Mouse (Mus musculus) kidney, postnatal 0 days (tissue): ENCODE data around the gene Pnrc2. TPM values are rescaled to one million over a fixed set of nuclear protein-coding genes. Genes with fewer than 3 reads are reported as not detected.
A peak's percentile ranks its signal among the peaks of the same experiment; 100 is the strongest.

Source experiments
- ATAC-seq: fragments of 200-750 bp; cut with Nextera tagmentation; replicated peaks from 2 replicates; pipeline ENCODE4 v1.8.0; 2017; ENCODE audit warnings: low read depth, moderate number of reproducible peaks, moderate TSS enrichment, moderate library complexity; ENCODE audit not compliant: low FRiP score
- DNase-seq: peaks from one replicate; pipeline ENCODE4 v3.0.0-alpha.2; 2016; ENCODE audit warnings: low spot score
- H3K27ac ChIP-seq: fragments of 300-500 bp; sonication (generic); 2 replicates; pipeline ENCODE4 v1.5.1; 2014; ENCODE audit warnings: mild to moderate bottlenecking
- H3K27me3 ChIP-seq: fragments of 300-500 bp; sonication (generic); 2 replicates; pipeline ENCODE4 v1.6.1; 2014; ENCODE audit warnings: low read length, mixed read lengths; ENCODE audit not compliant: insufficient read depth
- H3K36me3 ChIP-seq: fragments of 300-500 bp; sonication (generic); 2 replicates; pipeline ENCODE4 v1.6.1; 2014; ENCODE audit warnings: low read length, mixed read lengths; ENCODE audit not compliant: insufficient read depth
- H3K4me1 ChIP-seq: fragments of 300-500 bp; sonication (generic); replicated peaks from 2 replicates; pipeline ENCODE4 v1.6.1; 2014; ENCODE audit warnings: antibody characterized with exemption, low read length, mixed read lengths; ENCODE audit not compliant: insufficient read depth
- H3K4me2 ChIP-seq: fragments of 300-500 bp; sonication (generic); 2 replicates; pipeline ENCODE4 v1.6.1; 2014; ENCODE audit warnings: mild to moderate bottlenecking, low read length, moderate library complexity, mixed read lengths
- H3K4me3 ChIP-seq: fragments of 300-500 bp; sonication (generic); replicated peaks from 2 replicates; pipeline ENCODE4 v1.5.1; 2014; ENCODE audit warnings: low read depth, low read length
- H3K9ac ChIP-seq: fragments of 300-500 bp; sonication (generic); 2 replicates; pipeline ENCODE4 v1.6.1; 2014; ENCODE audit warnings: low read depth, low read length
- H3K9me3 ChIP-seq: fragments of 300-500 bp; sonication (generic); replicated peaks from 2 replicates; pipeline ENCODE4 v1.6.1; 2016; ENCODE audit warnings: low read length, inconsistent platforms, mixed read lengths
- CTCF ChIP-seq: IDR thresholded peaks from 2 replicates; pipeline ENCODE4 v1.5.1; 2016; ENCODE audit warnings: antibody characterized with exemption, low read depth, mild to moderate bottlenecking, moderate library complexity
- WGBS: fragments of 180-500 bp; shearing (Covaris S2); extraction: QIAGEN DNeasy Blood & Tissue Kit; methylation state at CpG from one replicate; pipeline ENCODE4 v1.1.7; 2014; 5-methylcytosine and 5-hydroxymethylcytosine counted together
- polyA plus RNA-seq: library from polyadenylated mRNA; unstranded; fragments of >200 nt; fragmentation: Nextera tagmentation; extraction: Ambion mirVana; gene quantifications from 2 replicates; pipeline ENCODE4 v1.2.1, GENCODE M21; 2015

Gene Pnrc2
- polyA plus RNA-seq, 1 experiment from 2014 or later = 190 TPM

- Histone ChIP-seq H3K4me3 (no peak overlapping the region), H3K36me3 (no peaks in the 10 kb centered on the region), H3K27me3 (no peaks in the 10 kb centered on the region), H3K4me2 (no peak overlapping the region), H3K4me1 (peaks cover 10% of the 10 kb centered on the region), H3K9me3 (no peaks in the 10 kb centered on the region), H3K27ac (no peak overlapping the region), H3K9ac (no peak overlapping the region)
- no peak for TF ChIP-seq CTCF
- no peak for DNase-seq
- whole genome bisulfite sequencing = 80% methylated on average over 6 of the region's 6 CpGs
- ATAC-seq = no peak
These were observed 8.4 kb upstream of the Pnrc2 start for GRCm38 (mm10) chr4:135882023-135882422.

- Histone ChIP-seq H3K4me1 (peaks cover 23% of the 10 kb centered on the region), H3K36me3 (no peaks in the 10 kb centered on the region), H3K9me3 (no peaks in the 10 kb centered on the region), H3K4me2 (no peak overlapping the region), H3K9ac (no peak overlapping the region), H3K4me3 (no peak overlapping the region), H3K27ac (no peak overlapping the region), H3K27me3 (no peaks in the 10 kb centered on the region)
- ATAC-seq (no peak), DNase-seq (no peak)
- WGBS = 71% methylated on average over 10 of the region's 10 CpGs
- TF ChIP-seq CTCF = no peak
These were observed 6.9 kb upstream of the Pnrc2 start for GRCm38 (mm10) chr4:135880576-135880975.

- no peaks in the 10 kb centered on the region for H3K27me3 ChIP-seq
- ATAC-seq = no peak
- no peak overlapping the region for H3K9ac ChIP-seq
- DNase-seq = no peak
- peaks cover 27% of the 10 kb centered on the region for H3K4me1 ChIP-seq
- no peaks in the 10 kb centered on the region for H3K9me3 ChIP-seq
- no peak overlapping the region for H3K4me2 ChIP-seq
- H3K4me3 ChIP-seq = no peak overlapping the region
- no peak for TF ChIP-seq CTCF
- no peaks in the 10 kb centered on the region for H3K36me3 ChIP-seq
- no peak overlapping the region for H3K27ac ChIP-seq
- WGBS = 93% methylated on average over 6 of the region's 6 CpGs
These were observed 6.4 kb upstream of the Pnrc2 start for GRCm38 (mm10) chr4:135880018-135880417.

- Histone ChIP-seq H3K4me1 (peaks cover 35% of the 10 kb centered on the region), H3K27ac (no peak overlapping the region), H3K36me3 (no peaks in the 10 kb centered on the region), H3K27me3 (no peaks in the 10 kb centered on the region), H3K4me2 (no peak overlapping the region), H3K9ac (no peak overlapping the region), H3K9me3 (no peaks in the 10 kb centered on the region), H3K4me3 (no peak overlapping the region)
- TF ChIP-seq CTCF = no peak
- ATAC-seq (no peak), DNase-seq (no peak)
- WGBS = 59% methylated on average over 6 of the region's 6 CpGs
These were observed 5.4 kb upstream of the Pnrc2 start for GRCm38 (mm10) chr4:135879021-135879420.

GRCm38 (mm10) chr4:135877742-135878141 lies 4.1 kb upstream of the Pnrc2 start:
- H3K4me2 ChIP-seq = no peak overlapping the region
- peaks cover 29% of the 10 kb centered on the region for H3K4me1 ChIP-seq
- DNase-seq (peak; percentile 59), ATAC-seq (no peak)
- no peaks in the 10 kb centered on the region for H3K9me3 ChIP-seq
- H3K27ac ChIP-seq = no peak overlapping the region
- no peaks in the 10 kb centered on the region for H3K27me3 ChIP-seq
- no peak overlapping the region for H3K9ac ChIP-seq
- no peaks in the 10 kb centered on the region for H3K36me3 ChIP-seq
- TF ChIP-seq CTCF = peak; percentile 71
- 57% methylated on average over 2 of the region's 2 CpGs for WGBS
- H3K4me3 ChIP-seq = no peak overlapping the region

GRCm38 (mm10) chr4:135876583-135877020 lies 3.0 kb upstream of the Pnrc2 start:
- 1% methylated on average over 16 of the region's 16 CpGs for WGBS

More at GRCm38 (mm10) chr4:135876583-135877020, 3.0 kb upstream of the Pnrc2 start:
- Histone ChIP-seq H3K4me3 (no peak overlapping the region; the same call in 1 of the 2 replicates), H3K4me1 (peaks cover 34% of the 10 kb centered on the region), H3K27me3 (no peaks in the 10 kb centered on the region), H3K36me3 (peaks cover 4% of the 10 kb centered on the region; the same call in 1 of the 2 replicates), H3K9ac (peak overlapping the region; percentile 19; the same call in 1 of the 2 replicates), H3K27ac (peak overlapping the region; percentile 99), H3K4me2 (peak overlapping the region; percentile 43), H3K9me3 (no peaks in the 10 kb centered on the region)
- no peak; the same call in 1 of the 2 replicates for ATAC-seq
- no peak for TF ChIP-seq CTCF
- peak; percentile 89 for DNase-seq
